Mouse (Mus musculus) neural tube, embryonic 12.5 days (tissue): ENCODE measurements at regions not wholly inside any gene's neighbourhood (a gene's known extent, or its start where the extent isn't known, plus 50 kb on each side); places are given as distances from the start of the nearest gene placed in this dataset.

ENCODE experiments used
- ATAC-seq: fragments of 200-750 bp; cut with Nextera tagmentation; 2 replicates; pipeline ENCODE4 v1.8.0; 2017; ENCODE audit warnings: low read depth, mild to moderate bottlenecking, moderate TSS enrichment, moderate library complexity; ENCODE audit not compliant: low FRiP score
- H3K27ac ChIP-seq: fragments of 300-500 bp; sonication (generic); 2 replicates; pipeline ENCODE4 v1.5.1; 2016
- H3K27me3 ChIP-seq: fragments of 300-500 bp; sonication (generic); replicated peaks from 2 replicates; pipeline ENCODE4 v1.6.1; 2016; ENCODE audit warnings: mild to moderate bottlenecking
- H3K36me3 ChIP-seq: fragments of 300-500 bp; sonication (generic); 2 replicates; pipeline ENCODE4 v1.6.1; 2016; ENCODE audit warnings: mild to moderate bottlenecking
- H3K4me1 ChIP-seq: fragments of 300-500 bp; sonication (generic); 2 replicates; pipeline ENCODE4 v1.6.1; 2016
- H3K4me2 ChIP-seq: fragments of 300-500 bp; sonication (generic); replicated peaks from 2 replicates; pipeline ENCODE4 v1.6.1; 2016; ENCODE audit warnings: mild to moderate bottlenecking
- H3K4me3 ChIP-seq: fragments of 300-500 bp; sonication (generic); 2 replicates; pipeline ENCODE4 v1.5.1; 2016
- H3K9ac ChIP-seq: fragments of 300-500 bp; sonication (generic); 2 replicates; pipeline ENCODE4 v1.6.1; 2016; ENCODE audit warnings: mild to moderate bottlenecking
- H3K9me3 ChIP-seq: fragments of 300-500 bp; sonication (generic); 2 replicates; pipeline ENCODE4 v1.6.1; 2016; ENCODE audit warnings: mild to moderate bottlenecking
- WGBS: fragments of 180-500 bp; shearing (Covaris S2); methylation state at CpG from one replicate; pipeline ENCODE4 v1.1.7; 2016; 5-methylcytosine and 5-hydroxymethylcytosine counted together

GRCm38 (mm10) chr17:84129204-84129603 lies 58.5 kb downstream of the Zfp36l2 start:
- Histone ChIP-seq H3K4me1 (no peaks in the 10 kb centered on the region), H3K9me3 (no peaks in the 10 kb centered on the region), H3K27me3 (no peaks in the 10 kb centered on the region), H3K9ac (no peak overlapping the region), H3K4me2 (no peak overlapping the region), H3K27ac (no peak overlapping the region), H3K4me3 (no peak overlapping the region), H3K36me3 (no peaks in the 10 kb centered on the region)
- no peak for ATAC-seq
- 80% methylated on average over 13 of the region's 13 CpGs for WGBS

DNA sequence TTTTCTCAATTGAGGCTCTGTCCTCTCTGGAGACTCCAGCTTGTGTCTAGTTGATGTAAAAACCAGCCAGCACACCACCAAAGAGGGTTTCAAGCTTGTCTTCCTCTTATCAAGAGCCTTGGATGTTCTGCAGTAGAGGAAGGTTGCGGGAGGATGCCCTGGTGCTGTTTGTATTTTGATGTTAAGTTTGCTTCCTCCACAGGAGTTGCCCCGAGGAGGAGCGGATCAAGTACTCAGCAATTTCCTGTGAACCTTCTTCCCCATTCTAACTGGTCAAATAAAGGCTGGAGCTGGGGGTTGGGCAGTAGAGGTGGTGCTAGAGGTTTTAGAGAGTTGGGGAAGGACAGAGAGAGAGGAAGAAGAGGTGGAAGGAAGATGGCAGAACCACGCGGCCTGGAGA lies 59.5 kb downstream of the Zfp36l2 start:
- no peaks in the 10 kb centered on the region for H3K27me3 ChIP-seq
- WGBS: 84% methylated on average over 5 of the region's 5 CpGs
- no peak overlapping the region for H3K4me2 ChIP-seq
- H3K4me3 ChIP-seq: no peak overlapping the region
- H3K27ac ChIP-seq: no peak overlapping the region
- ATAC-seq: no peak
- no peak overlapping the region for H3K9ac ChIP-seq
- no peaks in the 10 kb centered on the region for H3K9me3 ChIP-seq
- H3K4me1 ChIP-seq: no peaks in the 10 kb centered on the region
- H3K36me3 ChIP-seq: no peaks in the 10 kb centered on the region

- Histone ChIP-seq H3K4me3 (no peak overlapping the region), H3K9ac (no peak overlapping the region), H3K36me3 (no peaks in the 10 kb centered on the region), H3K27me3 (no peaks in the 10 kb centered on the region), H3K4me1 (no peaks in the 10 kb centered on the region), H3K4me2 (no peak overlapping the region), H3K9me3 (no peaks in the 10 kb centered on the region), H3K27ac (no peak overlapping the region)
- ATAC-seq: no peak
- 70% methylated on average over 5 of the region's 5 CpGs for WGBS
Measured at GRCm38 (mm10) chr17:84126168-84126567, 61.6 kb downstream of the Zfp36l2 start.

GRCm38 (mm10) chr17:84123161-84123560 lies 64.6 kb downstream of the Zfp36l2 start:
- no peak overlapping the region for H3K27ac ChIP-seq
- no peaks in the 10 kb centered on the region for H3K4me1 ChIP-seq
- WGBS: 79% methylated on average over 2 of the region's 2 CpGs
- no peaks in the 10 kb centered on the region for H3K9me3 ChIP-seq
- no peak overlapping the region for H3K4me2 ChIP-seq
- H3K36me3 ChIP-seq: no peaks in the 10 kb centered on the region
- H3K4me3 ChIP-seq: no peak overlapping the region
- H3K9ac ChIP-seq: no peak overlapping the region
- ATAC-seq: no peak
- H3K27me3 ChIP-seq: no peaks in the 10 kb centered on the region

DNA sequence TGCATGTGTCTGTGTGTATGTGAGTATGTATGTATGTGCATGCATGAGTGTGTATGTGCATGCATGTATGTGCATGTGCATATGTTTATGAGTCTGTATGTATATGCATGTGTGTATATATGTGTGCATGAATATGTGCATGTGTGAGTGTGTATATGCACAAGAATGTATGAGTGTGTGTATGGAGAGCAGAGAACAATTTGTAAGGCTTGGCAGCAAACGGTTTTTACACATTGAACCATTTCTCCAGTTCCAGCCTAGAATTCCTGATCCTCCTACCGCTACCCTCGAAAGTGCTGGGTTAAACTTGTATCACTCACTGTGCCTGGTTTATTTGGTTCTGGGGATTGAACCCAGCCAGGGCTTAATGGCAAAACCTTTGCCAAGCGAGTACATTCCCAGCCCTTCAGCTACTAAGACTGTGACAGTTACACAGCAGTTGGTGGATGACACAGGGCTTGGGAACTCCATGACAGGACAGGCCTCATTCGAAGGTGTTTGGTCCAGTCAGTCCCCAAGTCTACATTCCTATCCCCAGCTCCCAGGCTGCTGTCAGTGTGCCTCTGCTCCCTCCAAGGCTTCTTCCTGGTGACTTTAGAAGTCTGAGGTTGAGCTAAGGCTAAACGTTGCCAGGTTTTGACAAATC lies 65.1 kb downstream of the Zfp36l2 start:
- H3K9me3 ChIP-seq: no peaks in the 10 kb centered on the region

GRCm38 (mm10) chr17:84121291-84121690 lies 66.5 kb downstream of the Zfp36l2 start:
- Histone ChIP-seq H3K9ac (no peak overlapping the region), H3K36me3 (no peaks in the 10 kb centered on the region), H3K4me1 (0 out of 2 replicates have a peak, but pooled peaks cover 4% of the 10 kb centered on the region), H3K4me2 (no peak overlapping the region), H3K4me3 (no peak overlapping the region), H3K9me3 (no peaks in the 10 kb centered on the region), H3K27me3 (no peaks in the 10 kb centered on the region), H3K27ac (no peak overlapping the region)
- ATAC-seq: no peak
- 69% methylated on average over 6 of the region's 6 CpGs for WGBS

More for the DNA sequence above, 65.1 kb downstream of the Zfp36l2 start:
- Histone ChIP-seq H3K4me3 (no peak overlapping the region), H3K27me3 (no peaks in the 10 kb centered on the region), H3K4me1 (0 out of 2 replicates have a peak, but pooled peaks cover 4% of the 10 kb centered on the region), H3K4me2 (no peak overlapping the region), H3K27ac (no peak overlapping the region), H3K9ac (no peak overlapping the region), H3K36me3 (no peaks in the 10 kb centered on the region)
- ATAC-seq: no peak
- 80% methylated on average over 6 of the region's 6 CpGs for WGBS

DNA sequence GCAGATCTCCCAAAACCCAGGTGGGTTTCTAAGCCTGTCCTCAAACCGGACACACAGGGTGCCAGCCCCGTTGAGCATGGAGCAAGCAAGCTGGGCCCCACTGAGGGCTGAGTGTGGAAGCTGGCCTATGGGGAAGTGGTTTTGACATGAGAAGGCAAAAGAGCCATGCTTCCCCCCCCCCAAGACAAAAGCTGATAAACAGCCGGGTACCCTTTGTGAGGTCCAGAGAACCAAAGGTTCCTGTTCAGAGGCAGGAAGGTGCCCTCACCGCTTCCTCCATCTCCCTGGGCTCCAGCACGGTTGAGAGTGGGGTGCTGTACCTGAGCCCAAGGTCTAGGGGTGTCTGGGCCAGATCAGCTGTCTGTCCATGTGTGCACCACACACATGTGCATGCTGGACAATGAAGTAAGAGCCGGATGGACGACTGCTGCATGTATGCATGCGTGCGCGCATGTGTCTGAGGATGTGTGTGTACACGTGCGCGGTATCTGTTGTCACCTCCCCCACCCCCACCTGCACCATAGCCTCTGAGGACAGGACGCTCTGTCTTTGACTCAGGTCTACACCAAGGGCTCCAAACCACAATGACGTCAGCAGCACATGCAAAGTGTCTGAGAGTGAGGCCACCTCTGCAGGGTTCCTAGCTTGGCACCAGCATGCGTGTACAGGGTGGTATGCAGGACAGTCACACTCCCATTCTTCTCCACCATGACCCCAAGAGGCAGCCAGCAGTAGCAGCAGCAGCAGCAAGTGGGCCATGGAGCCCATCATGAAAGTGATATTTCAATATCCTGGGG lies 68.3 kb downstream of the Zfp36l2 start:
- Histone ChIP-seq H3K4me2 (no peak overlapping the region), H3K36me3 (no peaks in the 10 kb centered on the region), H3K4me1 (0 out of 2 replicates have a peak, but pooled peaks cover 4% of the 10 kb centered on the region), H3K4me3 (no peak overlapping the region), H3K9ac (no peak overlapping the region), H3K27me3 (no peaks in the 10 kb centered on the region), H3K27ac (no peak overlapping the region), H3K9me3 (no peaks in the 10 kb centered on the region)
- ATAC-seq: no peak
- 90% methylated on average over 16 of the region's 16 CpGs for WGBS

- H3K4me3 ChIP-seq: no peak overlapping the region
- ATAC-seq: no peak
- no peak overlapping the region for H3K27ac ChIP-seq
- 0 out of 2 replicates have a peak, but pooled peaks cover 4% of the 10 kb centered on the region for H3K4me1 ChIP-seq
- 57% methylated on average over 1 of the region's 1 CpGs for WGBS
- H3K27me3 ChIP-seq: no peaks in the 10 kb centered on the region
- no peak overlapping the region for H3K4me2 ChIP-seq
- H3K9me3 ChIP-seq: no peaks in the 10 kb centered on the region
- H3K9ac ChIP-seq: no peak overlapping the region
- H3K36me3 ChIP-seq: no peaks in the 10 kb centered on the region
Measured at GRCm38 (mm10) chr17:84118781-84119180, 69.0 kb downstream of the Zfp36l2 start.

DNA sequence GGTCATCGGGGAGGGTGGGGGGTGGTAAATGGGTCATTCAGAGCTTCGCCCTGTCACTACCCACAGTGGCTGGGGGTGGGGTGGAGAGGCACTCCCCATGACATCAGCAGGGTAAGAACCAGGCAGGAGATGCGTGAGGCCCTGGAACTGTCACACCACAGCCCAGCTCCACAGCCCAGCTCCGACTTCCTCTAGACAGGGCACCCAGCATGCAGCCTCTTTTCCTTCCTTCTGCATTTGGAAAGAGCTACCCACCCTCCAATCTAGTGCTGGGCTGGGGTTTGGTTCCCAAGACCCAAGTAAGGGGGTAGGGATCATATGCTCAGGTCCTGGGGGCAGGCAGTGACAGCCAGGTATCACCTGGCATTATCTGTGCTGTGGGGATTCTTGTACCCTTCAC lies 69.5 kb downstream of the Zfp36l2 start:
- Histone ChIP-seq H3K4me3 (no peak overlapping the region), H3K9ac (no peak overlapping the region), H3K4me1 (0 out of 2 replicates have a peak, but pooled peaks cover 4% of the 10 kb centered on the region), H3K36me3 (no peaks in the 10 kb centered on the region), H3K27ac (no peak overlapping the region), H3K9me3 (no peaks in the 10 kb centered on the region), H3K4me2 (no peak overlapping the region), H3K27me3 (no peaks in the 10 kb centered on the region)
- WGBS: 75% methylated on average over 4 of the region's 4 CpGs
- ATAC-seq: no peak

DNA sequence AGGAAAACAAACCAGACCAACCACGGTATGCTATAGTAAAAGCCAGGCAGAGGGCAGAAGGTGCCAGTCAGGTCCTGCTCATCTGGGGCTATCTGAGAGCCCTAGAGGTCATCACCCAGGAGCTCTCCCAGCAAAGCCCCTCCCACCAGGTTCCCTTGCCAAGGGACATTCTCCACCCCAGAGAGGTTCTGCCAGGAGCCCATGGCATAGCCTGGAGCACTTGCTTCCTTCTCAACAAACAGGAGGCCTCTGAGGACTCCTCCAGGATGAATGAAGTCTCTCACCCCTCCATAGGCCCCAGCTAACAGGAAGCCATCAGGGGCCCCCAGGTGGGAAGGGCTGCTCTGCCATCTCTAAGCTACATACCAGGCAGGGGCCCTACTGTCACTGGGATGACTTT lies 70.0 kb downstream of the Zfp36l2 start:
- 84% methylated on average over 1 of the region's 1 CpGs for WGBS

DNA sequence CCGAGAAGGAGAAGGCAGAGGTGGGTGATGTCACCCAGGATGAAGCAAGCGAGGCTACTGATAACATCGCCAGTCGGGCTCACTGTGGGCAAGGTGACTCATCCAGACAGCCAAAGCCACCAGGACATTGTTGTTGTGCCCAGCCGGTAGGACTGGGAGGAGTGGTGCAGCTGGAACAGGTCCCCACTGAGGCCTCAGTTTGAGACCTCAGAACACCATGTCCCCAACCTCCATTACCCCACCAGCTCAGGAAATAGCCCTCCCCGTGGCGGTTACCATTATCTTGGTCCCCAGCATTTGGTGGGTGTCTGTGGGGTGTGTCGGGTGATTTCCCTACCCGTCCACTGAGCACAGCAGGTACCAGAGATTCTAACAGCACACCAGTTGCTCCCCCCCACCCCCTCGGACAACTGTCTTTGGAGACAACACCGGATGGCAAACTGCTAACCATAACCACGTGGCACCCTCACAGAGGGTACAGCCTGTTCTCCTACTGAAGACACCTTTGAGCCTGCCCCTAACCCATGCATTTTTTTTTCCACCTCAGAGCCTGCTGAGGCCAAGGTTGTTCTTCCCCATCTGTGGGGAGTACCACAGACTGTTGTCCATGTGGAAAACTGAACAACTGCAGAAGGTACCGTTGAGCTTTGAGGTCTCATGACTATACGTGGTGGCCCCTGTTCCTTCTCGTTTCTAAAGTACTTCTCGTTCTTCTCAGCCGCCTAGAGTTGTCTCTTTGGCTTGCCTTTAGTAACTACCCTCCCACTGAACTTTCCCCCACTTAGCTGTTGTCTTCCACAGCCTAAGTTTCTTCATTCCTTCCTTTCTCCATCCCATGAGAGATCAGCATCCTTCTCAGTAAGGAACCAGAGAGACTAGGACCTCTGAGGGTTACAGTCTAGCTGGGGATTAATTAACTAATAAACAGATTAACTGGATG lies 71.1 kb downstream of the Zfp36l2 start:
- Histone ChIP-seq H3K4me1 (peaks cover 12% of the 10 kb centered on the region), H3K4me3 (no peak overlapping the region), H3K9ac (no peak overlapping the region), H3K9me3 (no peaks in the 10 kb centered on the region), H3K27me3 (no peaks in the 10 kb centered on the region), H3K4me2 (no peak overlapping the region), H3K27ac (no peak overlapping the region), H3K36me3 (no peaks in the 10 kb centered on the region)
- WGBS: 89% methylated on average over 17 of the region's 17 CpGs
- ATAC-seq: no peak

More for the DNA sequence above, 70.0 kb downstream of the Zfp36l2 start:
- ATAC-seq: no peak
- Histone ChIP-seq H3K9ac (no peak overlapping the region), H3K9me3 (no peaks in the 10 kb centered on the region), H3K27me3 (no peaks in the 10 kb centered on the region), H3K4me2 (no peak overlapping the region), H3K36me3 (no peaks in the 10 kb centered on the region), H3K4me1 (peaks cover 4% of the 10 kb centered on the region; the same call in 1 of the 2 replicates), H3K27ac (no peak overlapping the region), H3K4me3 (no peak overlapping the region)

DNA sequence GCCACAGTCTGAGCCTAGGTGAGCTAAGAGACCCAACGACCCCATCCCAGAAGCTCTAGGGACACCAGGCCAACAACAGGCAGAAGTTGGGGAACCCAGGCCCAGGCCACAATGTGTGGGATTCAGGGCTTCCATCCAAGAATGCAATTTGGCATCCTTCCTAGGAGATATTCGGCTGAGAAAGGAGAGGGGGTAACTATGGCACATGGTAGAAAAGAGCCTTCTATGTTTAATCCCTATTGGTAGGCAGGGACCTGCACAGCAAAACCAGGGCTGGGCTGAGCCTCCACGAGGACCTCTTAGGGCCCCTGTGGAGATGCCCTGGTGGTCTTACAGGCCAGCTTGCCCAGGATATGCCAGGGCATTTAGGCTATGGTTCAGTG lies 71.8 kb downstream of the Zfp36l2 start:
- WGBS: 83% methylated on average over 3 of the region's 3 CpGs
- Histone ChIP-seq H3K4me3 (no peak overlapping the region), H3K36me3 (no peaks in the 10 kb centered on the region), H3K4me1 (peaks cover 12% of the 10 kb centered on the region), H3K4me2 (no peak overlapping the region), H3K27ac (no peak overlapping the region), H3K9ac (no peak overlapping the region), H3K27me3 (no peaks in the 10 kb centered on the region), H3K9me3 (no peaks in the 10 kb centered on the region)
- ATAC-seq: no peak
